ENCODE assay signal across 18 mouse cellular contexts in genomic region chr17:71045591-71045990, GRCm38 (mm10).
"Had no signal": no experiment of that assay in that cellular context is flagged by ENCODE, and none has a peak within 500 bp of the region (broad histone marks: within the 10 kb centered on the region; RNA-seq: fewer than 3 reads in every experiment).

No protein-coding gene starts in this region.

- H3K9me3 ChIP-seq: midbrain, embryonic 10.5 days; neural tube, embryonic 13.5 days; neural tube, embryonic 15.5 days had no signal

- ATAC-seq: midbrain, embryonic 16.5 days had no signal

- H3K36me3 ChIP-seq: midbrain, embryonic 10.5 days; neural tube, embryonic 13.5 days; neural tube, embryonic 15.5 days had no signal

- H3K4me2 ChIP-seq: lung, embryonic 14.5 days; neural tube, embryonic 13.5 days; neural tube, embryonic 15.5 days had no signal

- H3K4me3 ChIP-seq: midbrain, embryonic 10.5 days; myocyte; neural tube, embryonic 13.5 days; neural tube, embryonic 15.5 days had no signal

- H3K27me3 ChIP-seq: neural tube, embryonic 13.5 days; neural tube, embryonic 15.5 days had no signal

- DNase-seq: lung, adult 18-20 months; lung, embryonic 14.5 days; lung, postnatal 10 days; lung, postnatal 4 days; midbrain, embryonic 14.5 days; retina, postnatal 1 day; right cerebral cortex, adult 18-20 months; right cerebral cortex, postnatal 14 days; right cerebral cortex, postnatal 4 days; spleen, adult 18-20 months; thymus, adult 18-20 months; thymus, postnatal 14 days; thymus, postnatal 36 days had no signal

- H3K27ac ChIP-seq: midbrain, embryonic 10.5 days; neural tube, embryonic 13.5 days; neural tube, embryonic 15.5 days had no signal

- H3K9ac ChIP-seq: lung, embryonic 14.5 days; neural tube, embryonic 13.5 days; neural tube, embryonic 15.5 days had no signal

- H3K4me1 ChIP-seq: neural tube, embryonic 13.5 days; neural tube, embryonic 15.5 days had no signal
